Mouse (Mus musculus) heart, embryonic 10.5 days (tissue): ENCODE data around the gene Atat1. TPM values are rescaled to one million over a fixed set of nuclear protein-coding genes. Genes with fewer than 3 reads are reported as not detected.

Experiments
- DNase-seq: peaks from one replicate; pipeline ENCODE4 v3.0.0-alpha.2; 2017; ENCODE audit warnings: low spot score
- H3K27ac ChIP-seq: fragments of 300-500 bp; sonication (generic); 2 replicates; pipeline ENCODE4 v1.5.1; 2016; ENCODE audit warnings: mild to moderate bottlenecking
- H3K27me3 ChIP-seq: fragments of 300-500 bp; sonication (generic); 2 replicates; pipeline ENCODE4 v1.6.1; 2016; ENCODE audit warnings: mild to moderate bottlenecking; ENCODE audit not compliant: poor library complexity, insufficient read depth, severe bottlenecking
- H3K36me3 ChIP-seq: fragments of 300-500 bp; sonication (generic); 2 replicates; pipeline ENCODE4 v1.6.1; 2016; ENCODE audit warnings: mild to moderate bottlenecking, moderate library complexity
- H3K4me1 ChIP-seq: fragments of 300-500 bp; sonication (generic); 2 replicates; pipeline ENCODE4 v1.6.1; 2016; ENCODE audit warnings: mild to moderate bottlenecking
- H3K4me3 ChIP-seq: fragments of 300-500 bp; sonication (generic); 2 replicates; pipeline ENCODE4 v1.5.1; 2016; ENCODE audit warnings: mild to moderate bottlenecking, moderate library complexity
- H3K9me3 ChIP-seq: fragments of 300-500 bp; sonication (generic); 2 replicates; pipeline ENCODE4 v1.6.1; 2016; ENCODE audit warnings: mild to moderate bottlenecking, moderate library complexity
- WGBS: fragments of 180-500 bp; shearing (Covaris S2); methylation state at CpG from one replicate; pipeline ENCODE4 v1.1.7; 2016; 5-methylcytosine and 5-hydroxymethylcytosine counted together
- polyA plus RNA-seq: library from polyadenylated mRNA; unstranded; fragments of >200 nt; fragmentation: Nextera tagmentation; extraction: Ambion mirVana; gene quantifications from 2 replicates; pipeline ENCODE4 v1.2.1, GENCODE M21; 2016

Gene Atat1
- polyA plus RNA-seq, 1 experiment from 2014 or later: 78.6 TPM

GRCm38 (mm10) chr17:35923281-35923680 is 13.4 kb upstream of the Atat1 start:
- H3K27me3 ChIP-seq: no peaks in the 10 kb centered on the region
- H3K36me3 ChIP-seq: peaks cover 52% of the 10 kb centered on the region
- no peak for DNase-seq
- H3K4me1 ChIP-seq: peaks cover 20% of the 10 kb centered on the region
- H3K27ac ChIP-seq: no peak overlapping the region
- WGBS: 91% methylated on average over 4 of the region's 4 CpGs
- no peak overlapping the region for H3K4me3 ChIP-seq
- no peaks in the 10 kb centered on the region for H3K9me3 ChIP-seq

GRCm38 (mm10) chr17:35922566-35922965 is 12.7 kb upstream of the Atat1 start:
- WGBS: 89% methylated on average over 3 of the region's 3 CpGs
- no peak overlapping the region for H3K27ac ChIP-seq
- no peak overlapping the region for H3K4me3 ChIP-seq
- H3K9me3 ChIP-seq: no peaks in the 10 kb centered on the region
- DNase-seq: no peak
- H3K27me3 ChIP-seq: no peaks in the 10 kb centered on the region
- peaks cover 20% of the 10 kb centered on the region for H3K4me1 ChIP-seq
- H3K36me3 ChIP-seq: peaks cover 47% of the 10 kb centered on the region

DNA sequence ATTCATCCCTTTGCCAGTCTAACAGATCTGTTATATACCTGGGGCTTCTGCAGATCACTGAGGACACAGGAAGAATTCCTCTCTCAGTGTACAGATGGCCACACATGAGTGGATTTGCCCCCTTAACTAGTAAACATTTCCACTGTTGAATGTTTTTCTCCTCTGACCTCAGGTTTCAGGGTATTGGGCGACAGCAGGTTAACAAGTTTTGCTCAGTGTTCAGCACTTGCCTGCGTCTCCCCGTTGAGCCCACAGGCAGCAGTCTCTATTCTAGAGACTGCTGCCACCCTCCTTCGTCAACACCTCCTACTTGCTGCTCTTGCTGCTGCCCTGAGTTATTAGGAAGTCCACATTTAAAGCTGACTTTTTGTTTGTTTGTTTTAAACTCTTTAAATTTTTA is 11.8 kb upstream of the Atat1 start:
- H3K9me3 ChIP-seq: no peaks in the 10 kb centered on the region
- no peak overlapping the region for H3K27ac ChIP-seq
- H3K4me1 ChIP-seq: peaks cover 19% of the 10 kb centered on the region
- no peak overlapping the region for H3K4me3 ChIP-seq
- no peak for DNase-seq
- 78% methylated on average over 4 of the region's 4 CpGs for WGBS
- H3K27me3 ChIP-seq: no peaks in the 10 kb centered on the region
- peaks cover 47% of the 10 kb centered on the region for H3K36me3 ChIP-seq

- no peak for DNase-seq
- Histone ChIP-seq H3K27me3 (no peaks in the 10 kb centered on the region), H3K36me3 (peaks cover 40% of the 10 kb centered on the region), H3K4me1 (peaks cover 16% of the 10 kb centered on the region), H3K9me3 (no peaks in the 10 kb centered on the region), H3K27ac (peak overlapping the region; percentile 44; the same call in 1 of the 2 replicates), H3K4me3 (no peak overlapping the region)
- WGBS: 80% methylated on average over 5 of the region's 5 CpGs
Measured at GRCm38 (mm10) chr17:35920862-35921562, 11.1 kb upstream of the Atat1 start.

- 60% methylated on average over 1 of the region's 1 CpGs for WGBS
- Histone ChIP-seq H3K27ac (peak overlapping the region; percentile 44; the same call in 1 of the 2 replicates), H3K9me3 (no peaks in the 10 kb centered on the region), H3K27me3 (no peaks in the 10 kb centered on the region), H3K4me1 (peaks cover 18% of the 10 kb centered on the region), H3K36me3 (peaks cover 36% of the 10 kb centered on the region), H3K4me3 (0 out of 2 replicates have a peak overlapping the region, but pooled peaks have one; percentile 80)
- no peak for DNase-seq
Measured at GRCm38 (mm10) chr17:35920384-35920783, 10.5 kb upstream of the Atat1 start.

DNA sequence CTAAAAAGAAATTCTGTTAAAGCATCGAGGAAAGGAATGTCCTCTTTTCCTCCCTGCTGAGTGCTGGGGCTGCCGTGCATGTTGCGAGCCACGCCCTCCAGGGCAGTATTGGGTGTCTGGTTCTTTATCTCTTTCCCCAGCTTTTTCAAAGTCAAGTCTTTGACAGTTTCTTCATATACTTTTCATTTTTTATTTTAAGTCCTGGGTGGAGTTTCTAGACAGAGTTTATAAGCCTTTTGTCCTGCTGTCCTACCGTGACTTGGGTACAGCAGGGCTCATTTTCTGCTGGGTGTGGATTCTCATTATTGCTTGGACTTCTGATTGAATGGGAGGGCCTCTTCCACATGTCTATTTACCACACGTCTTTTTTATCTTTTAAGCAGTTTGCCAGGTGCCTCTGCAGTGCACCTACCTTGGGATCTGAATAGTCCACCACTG is 10.0 kb upstream of the Atat1 start:
- WGBS: 45% methylated on average over 6 of the region's 6 CpGs
- Histone ChIP-seq H3K36me3 (peaks cover 31% of the 10 kb centered on the region), H3K27me3 (no peaks in the 10 kb centered on the region), H3K4me1 (peaks cover 23% of the 10 kb centered on the region), H3K9me3 (no peaks in the 10 kb centered on the region), H3K4me3 (peak overlapping the region; percentile 80), H3K27ac (peak overlapping the region; percentile 98)
- DNase-seq: no peak

- WGBS: 17% methylated on average over 7 of the region's 7 CpGs
- H3K27ac ChIP-seq: peak overlapping the region; percentile 98
- H3K36me3 ChIP-seq: peaks cover 29% of the 10 kb centered on the region
- H3K27me3 ChIP-seq: no peaks in the 10 kb centered on the region
- DNase-seq: peak; percentile 97
- H3K4me3 ChIP-seq: peak overlapping the region; percentile 80
- H3K4me1 ChIP-seq: peaks cover 25% of the 10 kb centered on the region
- no peaks in the 10 kb centered on the region for H3K9me3 ChIP-seq
Measured at GRCm38 (mm10) chr17:35919060-35919715, 9.3 kb upstream of the Atat1 start.

- no peaks in the 10 kb centered on the region for H3K9me3 ChIP-seq
- no peak for DNase-seq
- H3K27me3 ChIP-seq: no peaks in the 10 kb centered on the region
- peak overlapping the region; percentile 80 for H3K4me3 ChIP-seq
- under 1% methylated on average over 11 of the region's 11 CpGs for WGBS
- peaks cover 25% of the 10 kb centered on the region for H3K4me1 ChIP-seq
- peak overlapping the region; percentile 98 for H3K27ac ChIP-seq
- peaks cover 27% of the 10 kb centered on the region for H3K36me3 ChIP-seq
Measured at GRCm38 (mm10) chr17:35918276-35919059, 8.6 kb upstream of the Atat1 start.

- no peaks in the 10 kb centered on the region for H3K27me3 ChIP-seq
- peaks cover 25% of the 10 kb centered on the region for H3K4me1 ChIP-seq
- peak overlapping the region; percentile 80 for H3K4me3 ChIP-seq
- DNase-seq: no peak
- H3K27ac ChIP-seq: peak overlapping the region; percentile 98
- no peaks in the 10 kb centered on the region for H3K9me3 ChIP-seq
- H3K36me3 ChIP-seq: peaks cover 28% of the 10 kb centered on the region
- under 1% methylated on average over 13 of the region's 13 CpGs for WGBS
Measured at GRCm38 (mm10) chr17:35917463-35918251, 7.8 kb upstream of the Atat1 start.

- Histone ChIP-seq H3K9me3 (no peaks in the 10 kb centered on the region), H3K27me3 (no peaks in the 10 kb centered on the region), H3K4me1 (peaks cover 25% of the 10 kb centered on the region), H3K4me3 (peak overlapping the region; percentile 80), H3K36me3 (peaks cover 33% of the 10 kb centered on the region), H3K27ac (peak overlapping the region; percentile 98)
- WGBS: 1% methylated on average over 8 of the region's 8 CpGs
- DNase-seq: no peak
Measured at GRCm38 (mm10) chr17:35917143-35917462, 7.2 kb upstream of the Atat1 start.

GRCm38 (mm10) chr17:35916297-35917142 is 6.6 kb upstream of the Atat1 start, which contains the start of the genes Mrps18b and Ppp1r10:
TSS of gene Mrps18b (minus strand) at chr17:35916389.
TSS of gene Ppp1r10 (plus strand) at chr17:35916434.
- Histone ChIP-seq H3K9me3 (no peaks in the 10 kb centered on the region), H3K4me1 (peaks cover 25% of the 10 kb centered on the region), H3K27me3 (no peaks in the 10 kb centered on the region), H3K36me3 (peaks cover 36% of the 10 kb centered on the region), H3K4me3 (peak within 1 kb of the TSS; percentile 80), H3K27ac (peak within 1 kb of the TSS; percentile 98)
- 1% methylated on average over 83 of the region's 83 CpGs for WGBS
- peak; percentile 100 for DNase-seq
